Mouse (Mus musculus): Measurements from ENCODE around the gene Lamb3.
A peak's percentile ranks its signal among the peaks of the same experiment; 100 is the strongest.

The Lamb3 gene

DNA sequence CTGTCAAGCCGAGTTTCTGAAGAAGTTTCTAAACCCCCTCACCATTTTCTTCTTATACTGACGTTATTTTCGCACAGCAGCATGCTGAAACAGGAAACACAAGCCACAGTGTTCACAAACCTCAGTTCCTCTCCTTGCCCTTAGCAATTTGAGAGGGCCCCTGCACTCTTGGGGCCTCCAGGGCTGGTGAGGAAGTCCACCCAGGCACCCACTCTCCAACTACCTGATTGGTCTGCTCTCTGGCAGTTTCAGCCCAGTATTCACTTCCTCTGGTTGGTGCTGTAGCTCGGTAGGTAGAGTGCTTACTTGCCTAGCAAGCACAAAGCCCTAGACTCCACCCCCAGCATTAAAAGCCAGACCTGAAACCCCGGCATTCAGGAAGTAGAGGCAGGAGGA lies 6.1 kb upstream of the Lamb3 start, which contains the start of gene Traf3ip3:
Gene Traf3ip3 (minus strand): TSS at position 321 of the 396 bp plus-strand sequence.
- DNase-seq, result no peak

DNA sequence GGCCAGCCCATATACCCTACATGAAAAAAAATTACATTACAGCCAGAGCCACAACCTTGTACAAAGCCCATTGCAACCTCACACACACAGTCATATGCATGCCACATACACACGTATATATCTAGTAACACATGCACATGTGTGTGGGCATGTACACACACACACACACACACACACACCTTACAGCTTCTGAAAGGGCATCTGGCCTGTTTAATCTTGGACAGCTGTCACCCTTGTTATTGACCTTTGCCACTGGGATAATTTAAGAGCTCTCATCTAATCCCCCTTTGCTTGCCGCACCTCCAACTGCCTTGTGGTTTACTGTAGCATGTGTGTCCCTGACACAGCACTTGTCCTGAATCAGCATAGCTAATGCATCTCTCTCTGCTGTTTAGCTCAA lies 3.7 kb upstream of the Lamb3 start:
- no peak for DNase-seq

DNA sequence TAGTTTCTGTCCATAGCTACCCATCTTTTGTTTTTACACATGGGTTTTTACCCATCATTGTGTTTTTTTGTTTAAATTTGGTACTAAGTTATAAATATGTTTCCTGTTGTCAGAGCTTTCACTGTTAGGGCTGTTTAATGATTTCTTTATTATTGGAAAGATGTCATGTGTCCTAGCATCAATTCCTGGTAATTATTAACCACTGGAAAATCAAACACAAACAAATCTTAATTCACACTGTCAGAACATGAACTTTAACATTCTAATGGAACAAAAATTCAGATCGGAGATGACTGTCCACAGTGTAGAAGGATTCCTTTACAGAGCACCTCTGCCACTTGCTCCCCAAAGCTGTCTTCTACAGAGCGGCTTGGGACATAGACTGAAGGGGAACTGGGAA lies 2.1 kb upstream of the Lamb3 start:
- no peak for DNase-seq

DNA sequence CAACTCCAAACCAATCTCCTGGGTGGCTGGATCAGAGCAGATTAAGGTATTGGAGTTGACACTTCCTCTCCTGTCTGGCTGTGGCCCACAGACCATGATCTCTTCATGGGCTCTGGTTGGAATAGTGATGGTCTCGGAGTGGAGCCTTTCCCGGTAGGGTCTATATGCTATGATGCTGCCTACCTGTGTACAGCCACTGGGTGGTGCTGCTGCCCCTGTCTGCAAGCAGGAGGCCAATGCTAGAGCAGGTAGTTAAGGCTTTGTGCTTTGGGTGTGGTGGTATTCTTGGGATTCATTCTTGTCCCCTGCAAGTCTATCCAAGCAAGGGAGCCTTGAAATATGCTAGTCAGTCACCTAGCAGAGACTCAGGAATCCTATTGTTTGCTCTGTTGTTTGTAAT lies 679 bp downstream of the Lamb3 start:
- peak; percentile 78 to 82 for DNase-seq

DNA sequence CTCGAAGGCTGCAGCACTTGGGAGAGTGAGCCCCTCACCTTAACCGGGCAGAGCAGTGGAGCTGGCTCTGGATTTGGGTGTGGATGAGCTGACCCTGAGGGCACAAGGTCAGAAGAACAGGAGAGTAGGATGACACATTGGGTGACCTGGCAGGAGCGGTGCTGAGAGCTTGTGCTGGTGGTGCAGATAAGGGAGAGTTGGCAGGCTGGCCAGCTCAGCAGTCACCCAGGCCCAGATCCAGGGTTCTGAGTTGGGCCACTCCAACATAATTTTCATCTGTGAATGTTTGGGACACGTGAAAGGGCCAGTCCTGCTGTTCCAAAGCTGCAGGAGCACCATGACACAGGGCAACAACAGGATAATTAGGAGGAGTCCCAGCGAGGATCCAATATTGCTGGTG lies 3.9 kb downstream of the Lamb3 start:
- no peak for DNase-seq

DNA sequence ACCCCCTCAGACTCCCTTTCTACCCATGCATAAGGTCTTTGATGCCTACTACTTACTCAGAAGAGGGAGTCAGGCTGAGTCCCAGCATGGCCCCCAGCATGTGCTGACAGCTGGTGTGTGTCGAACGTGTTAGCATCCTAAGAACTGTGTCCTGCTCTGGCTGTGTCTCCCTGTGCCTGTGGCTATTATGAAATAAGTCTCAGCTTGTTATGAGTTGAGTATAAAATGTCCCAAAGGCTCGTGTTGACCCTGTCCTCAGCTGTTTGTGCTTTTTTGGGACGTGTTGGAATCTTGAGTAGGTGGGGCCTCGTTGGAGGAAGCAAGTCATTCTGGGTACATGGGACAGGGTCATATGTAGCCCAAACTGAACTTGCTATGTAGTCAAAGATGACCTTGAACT lies 6.6 kb downstream of the Lamb3 start:
- no peak for DNase-seq

DNA sequence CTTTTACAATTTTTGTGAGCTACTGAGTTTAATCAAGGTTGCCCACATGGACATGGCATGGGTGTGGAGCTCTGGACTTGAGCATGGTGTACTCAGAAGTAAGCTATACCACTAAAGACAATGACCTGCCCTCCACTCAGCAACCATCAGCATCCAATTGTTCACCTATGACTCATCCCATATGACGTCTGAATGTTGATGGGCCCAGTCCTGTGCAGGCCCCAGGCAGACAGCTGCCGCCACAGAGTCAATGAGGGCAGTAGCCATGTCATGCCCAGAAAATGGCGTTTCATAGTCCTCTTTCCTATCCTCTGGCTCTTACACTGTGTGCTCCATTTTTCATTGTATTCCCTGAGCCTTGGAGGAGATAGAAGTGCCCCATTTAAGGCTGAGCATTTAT lies 8.5 kb downstream of the Lamb3 start:
- DNase-seq, result no peak

DNA sequence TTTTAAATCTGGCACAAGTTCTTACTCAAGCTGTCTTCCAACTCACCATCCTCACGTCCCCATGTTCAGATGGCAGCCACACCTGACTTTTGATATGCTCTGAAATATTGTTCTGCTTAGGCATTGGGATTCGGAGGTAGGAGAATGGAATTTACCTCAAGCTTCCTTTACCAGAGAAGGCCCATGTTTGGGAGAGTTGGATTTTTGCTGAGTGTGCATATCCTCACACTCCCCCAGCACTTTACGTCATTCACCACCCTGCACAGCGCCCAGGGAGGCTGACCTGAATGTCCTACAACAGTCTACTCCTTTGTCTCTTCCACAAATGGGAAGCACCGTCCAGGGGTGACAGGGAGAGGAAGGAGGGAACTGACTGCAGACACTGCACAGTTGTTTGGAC lies 12.9 kb downstream of the Lamb3 start:
- no peak for DNase-seq

DNA sequence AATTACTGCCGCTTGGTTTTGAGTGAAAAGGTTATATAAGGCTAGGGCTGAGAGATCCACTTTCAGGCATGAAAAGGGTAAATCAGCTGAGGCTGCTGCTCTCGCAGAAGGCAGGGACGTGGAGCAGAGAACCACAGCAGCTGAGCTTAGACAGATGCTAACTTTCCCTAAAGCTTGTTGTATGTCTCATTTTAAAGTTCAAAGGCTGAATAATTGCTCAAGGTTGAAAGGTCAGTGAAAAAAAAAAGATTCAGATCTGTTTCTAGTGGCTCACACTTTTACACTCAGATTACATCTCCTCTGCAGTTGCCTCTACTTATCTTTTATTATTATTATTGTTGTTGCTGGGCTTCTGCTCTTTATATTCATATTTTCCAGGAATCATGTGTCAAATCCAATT lies 18.0 kb downstream of the Lamb3 start:
- DNase-seq, result no peak

DNA sequence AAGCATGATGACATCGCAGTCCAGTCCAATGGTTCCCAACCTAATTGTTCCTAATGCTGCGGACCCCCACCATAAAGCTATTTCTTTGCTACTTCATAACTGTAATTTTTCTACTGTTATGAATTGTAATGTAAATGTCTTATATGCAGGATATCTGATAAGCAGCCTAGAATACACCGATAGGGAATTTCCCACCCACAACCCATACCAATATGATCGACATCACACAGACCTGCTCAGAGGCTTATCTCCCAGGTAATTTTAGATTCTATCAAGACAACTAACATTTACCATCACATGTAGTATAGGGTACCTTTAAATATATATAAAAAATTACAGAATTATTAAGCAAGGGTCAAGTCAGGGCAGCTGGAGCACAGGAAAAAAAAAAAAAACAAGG lies 18.6 kb downstream of the Lamb3 start:
- DNase-seq, result no peak

DNA sequence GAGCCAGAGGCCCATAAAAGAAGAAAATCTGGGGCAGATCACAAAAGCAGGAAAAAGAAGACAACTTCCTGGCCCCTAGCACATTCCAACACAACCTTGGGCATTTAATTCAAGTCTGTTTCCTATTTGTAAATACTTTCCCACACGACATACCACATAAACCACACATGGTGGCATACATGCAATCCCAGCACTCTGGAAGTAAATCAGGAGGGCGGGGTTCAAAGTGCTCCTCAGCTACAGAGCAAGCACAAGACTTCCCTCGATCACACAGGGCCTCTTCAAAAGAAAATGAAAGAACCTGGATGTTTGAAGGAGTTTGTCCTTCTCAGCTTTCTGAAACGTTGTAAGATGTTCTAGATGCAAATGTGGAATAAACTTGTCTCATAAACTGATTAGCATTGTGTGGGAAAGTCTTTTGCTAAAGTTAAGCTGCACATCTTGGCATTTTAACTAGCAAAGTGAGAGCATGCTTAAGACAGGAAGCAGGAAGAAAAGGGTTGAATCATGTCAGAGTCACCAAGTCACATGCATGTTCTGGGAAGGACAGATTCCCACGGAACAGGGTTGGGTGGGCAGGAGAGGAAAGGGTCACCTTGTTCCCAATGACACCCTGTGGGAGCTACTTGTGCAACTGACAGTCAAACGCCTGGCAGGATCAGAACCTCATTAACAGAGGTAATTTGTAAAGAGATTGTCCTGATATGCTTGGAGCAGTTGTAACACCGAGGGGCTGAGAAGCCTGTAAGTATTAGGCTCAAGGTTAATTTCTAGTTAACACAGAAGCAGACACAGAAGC lies 19.4 kb downstream of the Lamb3 start:
- DNase-seq, result peak in 1 of 2 experiments; percentile 30

DNA sequence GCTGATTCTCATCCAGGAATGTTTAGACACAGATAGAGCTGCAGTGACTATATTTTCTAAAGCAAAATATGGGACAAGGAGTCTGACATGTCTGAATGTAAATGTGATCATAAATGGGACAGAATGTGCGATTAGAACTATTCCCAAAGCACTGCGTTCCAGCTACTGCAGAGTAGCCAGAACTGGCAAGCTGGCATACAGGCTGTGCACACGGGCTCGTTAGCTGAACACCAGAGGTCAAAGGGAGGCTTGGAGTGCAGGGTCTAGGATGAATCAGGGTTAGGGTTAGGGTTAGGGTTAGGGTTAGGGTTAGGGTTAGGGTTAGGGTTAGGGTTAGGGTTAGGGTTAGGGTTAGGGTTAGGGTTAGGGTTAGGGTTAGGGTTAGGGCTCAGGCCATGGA lies 20.0 kb downstream of the Lamb3 start:
- peak in 1 of 2 experiments; percentile 65 for DNase-seq

DNA sequence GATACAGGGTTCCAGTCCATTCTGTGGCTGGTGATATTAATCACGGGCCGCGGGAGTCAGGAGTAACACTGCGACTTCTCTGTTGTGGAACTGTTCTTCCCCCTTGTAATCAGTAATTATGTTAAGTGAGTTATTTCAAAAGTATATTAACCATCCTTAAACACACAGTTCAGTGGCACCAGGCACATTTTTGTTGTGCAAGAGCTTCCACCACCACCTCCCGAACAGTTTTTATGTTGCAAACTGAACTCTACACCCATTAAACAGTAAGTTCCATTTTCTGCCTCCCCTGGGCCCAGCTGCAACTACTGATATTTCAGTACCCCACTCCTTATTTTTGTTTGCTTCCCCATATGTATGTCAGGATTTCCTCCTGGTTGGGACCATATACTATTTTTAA lies 22.1 kb downstream of the Lamb3 start:
- peak in 1 of 2 experiments; percentile 60 for DNase-seq

DNA sequence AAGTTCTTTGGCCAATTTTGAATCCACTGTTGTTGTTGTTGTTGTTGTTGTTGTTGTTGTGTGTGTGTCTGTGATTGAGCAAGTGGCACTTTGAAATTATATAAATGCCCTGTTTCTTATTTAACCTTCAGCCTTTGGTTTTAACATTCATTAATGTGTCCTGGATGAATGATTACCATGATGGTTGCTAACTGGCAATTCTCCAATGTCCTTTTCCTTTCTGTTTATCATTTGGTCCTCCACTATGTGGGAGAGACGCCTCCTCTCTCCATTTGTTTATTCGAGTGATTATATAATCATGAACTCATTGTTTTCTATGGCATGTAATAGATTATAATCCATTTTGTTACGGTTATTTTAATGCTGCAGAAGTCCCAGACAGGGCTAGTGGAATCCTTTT lies 23.0 kb downstream of the Lamb3 start:
- DNase-seq, result peak in 1 of 2 experiments; percentile 30

DNA sequence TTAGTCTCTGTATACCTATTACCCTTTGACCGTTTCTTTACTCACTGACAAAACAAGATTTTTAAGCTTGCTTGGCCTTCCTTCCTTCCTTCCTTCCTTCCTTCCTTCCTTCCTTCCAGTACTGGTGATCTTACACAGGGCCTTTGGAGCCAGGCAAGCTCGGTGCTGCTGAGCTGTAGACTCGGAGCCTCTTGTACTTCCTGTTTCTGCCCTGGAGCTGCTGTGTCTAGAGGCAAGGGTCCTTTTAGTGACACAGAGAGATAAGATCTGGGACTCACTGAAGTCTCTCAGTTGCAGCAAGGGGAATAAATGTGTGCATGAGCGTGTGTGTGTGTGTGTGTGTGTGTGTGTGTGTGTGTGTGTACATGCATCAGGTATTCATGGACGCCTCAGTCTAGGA lies 23.4 kb downstream of the Lamb3 start:
- peak; percentile 27 to 42 for DNase-seq

DNA sequence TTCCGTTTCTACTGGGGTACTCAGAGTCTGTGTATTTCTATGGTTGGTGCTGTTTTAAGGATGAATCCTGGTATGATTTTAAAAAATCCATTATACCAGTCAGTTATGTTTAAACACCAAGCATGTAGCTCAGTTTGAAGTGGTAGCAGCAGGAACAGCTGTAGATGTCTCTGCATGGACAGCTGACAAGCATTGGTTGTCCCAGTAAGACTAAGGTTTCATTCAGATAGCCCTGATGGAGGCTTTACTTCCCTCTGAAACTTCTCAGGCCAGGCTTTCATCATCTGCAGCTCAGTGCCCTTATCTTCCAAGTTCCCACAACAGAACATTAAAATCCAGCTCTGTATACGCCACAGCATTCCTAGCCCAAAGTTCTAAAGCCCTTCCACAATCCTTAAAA lies 25.2 kb downstream of the Lamb3 start:
- DNase-seq, result no peak

DNA sequence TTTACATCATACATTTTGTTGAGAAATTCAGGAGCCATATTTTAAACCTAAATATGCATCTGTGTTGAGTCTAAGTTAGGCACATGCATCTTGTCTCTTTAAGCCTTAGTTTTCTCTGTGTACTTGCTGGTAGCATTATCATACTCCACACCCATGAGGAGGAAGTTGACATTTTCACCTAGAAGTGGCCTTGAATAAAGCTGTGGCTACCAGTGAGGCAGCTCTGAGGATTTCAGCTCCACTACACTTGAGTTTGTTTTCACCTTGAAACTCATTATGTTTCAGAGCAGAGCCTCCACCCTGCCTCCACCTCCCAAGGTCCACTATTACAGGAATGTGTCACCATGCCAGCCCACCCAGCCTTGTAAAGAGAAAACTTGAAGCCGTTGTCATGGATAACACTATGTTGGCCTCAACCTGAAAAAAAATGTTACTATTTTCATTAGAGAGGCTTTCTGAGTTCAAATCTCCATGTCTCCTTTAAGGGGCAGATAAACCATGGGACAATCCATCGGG lies 26.7 kb downstream of the Lamb3 start:
- peak; percentile 32 to 64 for DNase-seq

DNA sequence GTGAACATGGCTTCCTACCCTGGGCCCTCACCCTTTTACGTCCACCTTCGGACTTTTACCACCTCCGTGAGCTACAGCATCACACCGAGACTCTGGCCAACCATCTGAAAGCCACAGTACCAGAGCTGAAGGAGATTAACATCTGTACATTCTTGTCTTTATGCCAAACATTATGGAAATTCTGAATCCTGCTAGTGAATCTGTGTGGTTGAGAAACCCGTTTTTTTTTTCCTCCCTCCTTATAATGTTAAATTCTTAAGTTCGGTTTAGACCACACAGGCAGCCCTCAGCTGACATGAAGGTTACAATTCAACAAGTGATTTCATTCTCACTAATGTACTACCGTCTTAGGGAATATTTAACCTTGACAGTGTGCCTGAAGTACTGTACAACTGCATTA lies 27.4 kb downstream of the Lamb3 start:
- DNase-seq, result peak in 1 of 2 experiments; percentile 64

DNA sequence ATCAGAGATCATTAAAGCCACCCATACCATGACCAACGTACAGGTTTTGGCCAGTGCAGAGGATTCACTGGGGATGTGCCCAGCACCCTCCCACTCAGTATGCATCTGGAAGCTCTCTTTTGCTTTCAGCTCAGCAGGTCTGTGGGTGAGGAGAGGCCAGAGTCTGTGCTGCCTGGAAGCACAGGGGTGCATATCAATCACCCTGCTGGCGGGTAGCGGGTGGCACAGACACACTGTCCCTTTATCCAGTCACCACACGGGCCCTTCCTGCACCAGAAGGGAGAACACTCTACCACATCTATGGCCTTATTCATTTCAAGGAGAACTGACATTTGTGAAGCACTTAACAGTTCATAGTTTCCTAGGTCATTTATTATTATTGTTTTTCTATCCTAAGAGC lies 30.9 kb downstream of the Lamb3 start:
- no peak for DNase-seq

DNA sequence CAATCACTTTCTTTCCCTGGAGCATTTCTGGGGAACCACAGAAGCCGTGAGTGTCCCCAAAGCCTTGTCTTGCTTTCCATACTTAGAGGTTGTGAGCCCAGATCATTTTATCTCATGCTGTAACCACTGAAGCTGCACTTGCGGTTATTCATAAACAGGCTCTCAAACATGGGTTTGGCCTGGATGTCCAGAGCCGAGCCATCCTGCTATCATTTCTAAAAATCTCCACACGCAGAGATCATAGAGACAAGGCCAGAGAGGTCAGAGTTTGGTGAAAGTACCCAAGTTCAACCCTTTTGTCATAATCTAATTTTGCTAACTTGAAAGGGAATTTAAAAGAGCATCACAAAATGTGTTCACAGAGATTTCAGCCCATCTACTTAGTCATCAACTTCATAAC lies 33.9 kb downstream of the Lamb3 start:
- DNase-seq, result no peak

DNA sequence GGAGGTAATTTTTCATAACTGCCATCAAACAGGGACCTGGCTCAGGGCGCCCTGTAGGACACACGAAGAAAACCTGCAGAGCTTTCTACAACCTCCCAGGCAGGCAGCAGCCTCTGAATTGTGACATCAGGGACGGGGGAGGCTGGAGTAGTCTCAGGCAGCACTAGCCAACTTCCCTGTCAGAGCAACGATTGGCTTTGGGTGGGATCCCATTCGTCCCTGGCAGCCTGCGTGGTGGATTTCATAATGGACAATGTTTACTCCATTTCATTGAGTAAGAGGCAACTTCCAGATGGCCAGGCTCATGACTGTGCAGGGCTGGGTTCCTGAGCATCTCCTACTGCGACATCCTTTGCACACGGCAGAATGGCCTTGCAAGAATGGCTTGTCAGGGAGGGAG lies 34.7 kb downstream of the Lamb3 start:
- peak; percentile 35 to 57 for DNase-seq

DNA sequence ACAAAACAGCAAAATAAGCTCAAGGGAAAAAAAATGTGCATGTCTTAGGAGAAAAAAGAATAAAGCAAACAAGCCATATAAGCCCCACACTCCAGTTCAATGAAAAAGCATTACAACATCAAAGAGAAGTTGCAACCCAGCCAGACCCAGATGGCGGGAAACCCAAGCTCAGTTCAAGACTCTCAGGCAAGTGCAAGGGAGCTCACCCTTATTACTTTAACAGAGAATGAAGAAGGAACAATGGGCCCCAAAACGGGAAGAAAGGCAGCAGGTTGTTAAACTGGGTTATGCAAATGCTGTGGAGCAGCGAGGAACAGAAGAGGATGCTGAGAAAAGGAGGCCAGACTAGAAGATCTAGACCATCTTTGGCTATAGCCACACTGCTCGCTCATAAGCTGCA lies 35.4 kb downstream of the Lamb3 start:
- DNase-seq, result no peak

DNA sequence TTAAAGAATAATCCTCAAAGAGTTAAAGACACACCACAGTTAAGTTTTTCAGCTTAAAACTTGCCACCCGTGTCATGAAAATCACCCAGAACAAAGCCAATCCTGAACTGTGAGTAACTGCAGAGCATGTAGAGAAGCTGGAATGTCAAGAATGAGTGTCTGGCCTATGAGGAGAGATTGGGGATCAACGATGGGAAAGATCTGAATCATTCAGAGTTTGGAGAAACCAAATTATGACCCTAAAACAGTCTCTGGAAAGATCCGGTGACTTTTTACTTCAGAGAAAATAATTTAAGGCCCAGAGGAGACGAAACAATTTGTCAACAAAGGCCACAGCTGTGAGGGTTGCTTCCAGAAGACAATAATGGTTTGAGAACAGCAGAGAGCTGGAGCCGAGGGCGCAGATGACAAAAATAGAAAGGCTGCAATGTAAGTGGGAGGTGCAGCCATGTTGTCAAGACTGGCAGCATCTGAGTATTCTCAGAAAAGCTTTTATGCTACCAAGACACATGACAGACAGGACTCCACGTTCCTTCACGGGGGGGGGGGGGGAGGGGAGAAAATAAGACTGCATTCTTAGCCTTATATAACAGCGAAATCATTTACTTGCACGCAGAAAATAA lies 36.2 kb downstream of the Lamb3 start:
- DNase-seq, result no peak

DNA sequence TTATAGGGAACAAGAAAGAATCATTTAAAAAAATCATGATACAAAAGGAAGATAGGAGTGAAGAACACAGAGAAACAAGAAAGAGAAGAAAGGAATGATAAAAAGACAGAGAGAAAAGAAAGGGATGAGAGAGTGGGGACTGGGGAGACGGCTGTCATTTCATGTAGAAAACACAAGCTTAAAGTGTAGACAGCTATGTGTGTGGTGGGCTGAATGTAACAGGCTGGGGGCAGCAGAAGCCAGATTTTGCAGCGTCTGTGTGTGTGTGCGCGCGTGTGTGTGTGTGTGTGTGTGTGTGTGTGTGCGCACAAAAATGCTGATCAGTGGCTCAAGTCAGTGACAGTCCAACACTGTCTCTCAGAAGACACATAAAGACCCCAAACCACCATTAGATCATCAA lies 36.7 kb downstream of the Lamb3 start:
- no peak for DNase-seq

Data from kidney, postnatal 25 days (tissue).